Mouse (Mus musculus) stomach, embryonic 15.5 days (tissue): ENCODE results near the gene Dbh. TPM values are rescaled to one million over a fixed set of nuclear protein-coding genes. Genes with fewer than 3 reads are reported as not detected.
A peak's percentile ranks its signal among the peaks of the same experiment; 100 is the strongest.

Source experiments
- ATAC-seq: fragments of 200-750 bp; cut with Nextera tagmentation; 2 replicates; pipeline ENCODE4 v1.8.0; 2017; ENCODE audit warnings: low read depth, moderate number of reproducible peaks, moderate TSS enrichment; ENCODE audit not compliant: insufficient read depth, low FRiP score
- H3K27ac ChIP-seq: fragments of 300-500 bp; sonication (generic); 2 replicates; pipeline ENCODE4 v1.5.1; 2015; ENCODE audit warnings: mild to moderate bottlenecking, inconsistent platforms
- H3K27me3 ChIP-seq: fragments of 300-500 bp; sonication (generic); replicated peaks from 2 replicates; pipeline ENCODE4 v1.6.1; 2015; ENCODE audit warnings: inconsistent platforms
- H3K36me3 ChIP-seq: fragments of 300-500 bp; sonication (generic); 2 replicates; pipeline ENCODE4 v1.6.1; 2015; ENCODE audit warnings: inconsistent platforms
- H3K4me1 ChIP-seq: fragments of 300-500 bp; sonication (generic); 2 replicates; pipeline ENCODE4 v1.6.1; 2015; ENCODE audit warnings: inconsistent platforms
- H3K4me2 ChIP-seq: fragments of 300-500 bp; sonication (generic); 2 replicates; pipeline ENCODE4 v1.6.1; 2015; ENCODE audit warnings: mild to moderate bottlenecking, inconsistent platforms
- H3K4me3 ChIP-seq: fragments of 300-500 bp; sonication (generic); replicated peaks from 2 replicates; pipeline ENCODE4 v1.5.1; 2015; ENCODE audit warnings: inconsistent platforms
- H3K9ac ChIP-seq: fragments of 300-500 bp; sonication (generic); 2 replicates; pipeline ENCODE4 v1.6.1; 2015; ENCODE audit warnings: inconsistent platforms
- H3K9me3 ChIP-seq: fragments of 300-500 bp; sonication (generic); 2 replicates; pipeline ENCODE4 v1.6.1; 2016; ENCODE audit warnings: inconsistent platforms
- WGBS: fragments of 180-500 bp; shearing (Covaris S2); methylation state at CpG from one replicate; pipeline ENCODE4 v1.1.7; 2015; 5-methylcytosine and 5-hydroxymethylcytosine counted together
- polyA plus RNA-seq: library from polyadenylated mRNA; unstranded; fragments of >200 nt; fragmentation: Nextera tagmentation; extraction: Ambion mirVana; gene quantifications from 2 replicates; pipeline ENCODE4 v1.2.1, GENCODE M21; 2015

Dbh gene
- polyA plus RNA-seq, 1 experiment from 2014 or later, result 3.1 TPM

- H3K4me3 ChIP-seq, result no peak overlapping the region
- 84% methylated on average over 5 of the region's 5 CpGs for WGBS
Observed at GRCm38 (mm10) chr2:27207126-27207525, 42.1 kb downstream of the Dbh start.

DNA sequence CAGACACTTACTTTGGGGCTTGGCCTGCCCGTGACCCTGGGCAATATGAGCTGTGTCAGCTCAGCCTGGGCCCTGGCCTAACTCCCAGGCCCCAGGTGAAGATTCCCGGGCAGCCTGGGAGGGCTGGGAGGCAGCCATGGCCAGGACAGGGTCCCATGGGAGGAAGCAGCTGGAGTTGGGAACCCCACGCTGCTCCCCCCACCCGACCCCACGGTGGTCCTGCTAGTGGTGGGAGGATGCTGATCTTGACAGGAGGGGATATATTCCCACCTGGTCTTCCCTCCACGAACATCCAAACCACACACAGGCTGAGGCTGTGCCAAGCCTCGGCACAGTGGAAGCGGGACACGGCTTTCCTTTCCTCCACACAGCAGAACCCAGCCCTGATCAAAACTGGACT is 44.3 kb downstream of the Dbh start:
- 56% methylated on average over 9 of the region's 9 CpGs for WGBS
- peaks cover 12% of the 10 kb centered on the region; the same call in 1 of the 2 replicates for H3K4me1 ChIP-seq
- H3K4me2 ChIP-seq, result no peak overlapping the region
- no peaks in the 10 kb centered on the region for H3K27me3 ChIP-seq
- H3K27ac ChIP-seq, result no peak overlapping the region
- no peak for ATAC-seq
- no peak overlapping the region for H3K9ac ChIP-seq
- no peaks in the 10 kb centered on the region for H3K36me3 ChIP-seq
- no peaks in the 10 kb centered on the region for H3K9me3 ChIP-seq
- H3K4me3 ChIP-seq, result no peak overlapping the region

More at GRCm38 (mm10) chr2:27207126-27207525, 42.1 kb downstream of the Dbh start:
- H3K4me1 ChIP-seq, result peaks cover 12% of the 10 kb centered on the region; the same call in 1 of the 2 replicates
- no peaks in the 10 kb centered on the region for H3K27me3 ChIP-seq
- no peak for ATAC-seq
- no peaks in the 10 kb centered on the region for H3K36me3 ChIP-seq
- H3K4me2 ChIP-seq, result no peak overlapping the region
- no peak overlapping the region for H3K9ac ChIP-seq
- H3K9me3 ChIP-seq, result no peaks in the 10 kb centered on the region
- H3K27ac ChIP-seq, result no peak overlapping the region

DNA sequence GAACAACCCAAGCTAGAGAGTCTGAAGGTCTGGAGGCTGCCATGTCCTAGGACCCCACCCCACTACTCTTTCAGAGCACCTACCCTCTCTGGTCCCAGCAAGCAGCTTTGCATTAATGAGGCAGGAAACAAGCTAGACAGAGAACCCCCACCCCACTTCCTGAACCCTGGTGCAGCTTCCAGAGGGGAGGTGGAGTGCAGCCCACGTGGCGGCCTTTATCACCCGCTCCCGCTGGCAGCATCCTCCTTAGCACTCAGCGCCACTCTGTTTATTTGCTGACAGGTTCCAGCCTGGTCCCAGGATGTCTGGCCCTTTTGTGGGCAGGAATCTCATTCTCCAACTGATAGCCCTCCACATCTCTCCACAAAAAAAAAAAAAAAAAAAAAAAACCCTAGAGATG is 44.8 kb downstream of the Dbh start:
- H3K4me1 ChIP-seq, result peaks cover 12% of the 10 kb centered on the region; the same call in 1 of the 2 replicates
- 0 out of 2 replicates have a peak, but pooled peaks have one; percentile 23 for ATAC-seq
- 38% methylated on average over 5 of the region's 5 CpGs for WGBS

GRCm38 (mm10) chr2:27210255-27210654 is 45.2 kb downstream of the Dbh start:
- peaks cover 12% of the 10 kb centered on the region; the same call in 1 of the 2 replicates for H3K4me1 ChIP-seq
- WGBS, result 48% methylated on average over 7 of the region's 7 CpGs
- H3K9me3 ChIP-seq, result no peaks in the 10 kb centered on the region
- H3K4me3 ChIP-seq, result no peak overlapping the region
- no peaks in the 10 kb centered on the region for H3K27me3 ChIP-seq
- H3K36me3 ChIP-seq, result no peaks in the 10 kb centered on the region
- no peak overlapping the region for H3K9ac ChIP-seq
- no peak overlapping the region for H3K4me2 ChIP-seq
- no peak overlapping the region for H3K27ac ChIP-seq
- no peak for ATAC-seq

More for the DNA sequence above, 44.8 kb downstream of the Dbh start:
- no peak overlapping the region for H3K4me2 ChIP-seq
- H3K36me3 ChIP-seq, result no peaks in the 10 kb centered on the region
- no peaks in the 10 kb centered on the region for H3K9me3 ChIP-seq
- no peak overlapping the region for H3K9ac ChIP-seq
- H3K4me3 ChIP-seq, result no peak overlapping the region
- H3K27ac ChIP-seq, result no peak overlapping the region
- no peaks in the 10 kb centered on the region for H3K27me3 ChIP-seq

DNA sequence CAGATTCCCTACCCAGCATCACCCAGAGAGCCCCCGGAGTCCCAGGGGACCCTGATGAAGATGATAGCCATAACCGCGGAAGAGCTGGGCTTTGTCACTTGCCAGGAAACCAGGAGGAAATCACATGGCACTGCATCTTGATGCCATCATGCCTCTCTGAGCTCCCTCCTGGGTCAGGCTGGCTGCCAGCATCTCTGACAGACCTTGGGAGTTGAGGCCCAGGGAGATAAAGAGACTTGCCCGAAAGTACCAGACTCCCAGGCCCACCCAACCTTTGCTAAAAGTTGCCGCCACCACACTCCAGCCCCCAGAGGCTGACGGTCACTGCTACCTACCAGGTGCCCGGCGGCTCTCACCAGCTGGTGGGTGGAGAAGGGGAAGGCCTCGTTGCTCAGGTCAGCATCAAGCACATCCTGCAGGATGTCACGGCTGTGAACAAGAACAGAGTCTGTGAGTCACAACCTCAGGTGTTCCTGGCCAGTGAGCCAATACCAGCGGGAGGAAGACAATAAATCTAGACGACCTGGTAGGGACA is 45.7 kb downstream of the Dbh start:
- Histone ChIP-seq H3K36me3 (no peaks in the 10 kb centered on the region), H3K4me3 (no peak overlapping the region), H3K9me3 (no peaks in the 10 kb centered on the region), H3K9ac (no peak overlapping the region), H3K27me3 (no peaks in the 10 kb centered on the region), H3K4me1 (peaks cover 12% of the 10 kb centered on the region; the same call in 1 of the 2 replicates), H3K4me2 (no peak overlapping the region), H3K27ac (no peak overlapping the region)
- 78% methylated on average over 12 of the region's 12 CpGs for WGBS
- 0 out of 2 replicates have a peak, but pooled peaks have one; percentile 5 for ATAC-seq

GRCm38 (mm10) chr2:27211966-27212893 is 47.2 kb downstream of the Dbh start:
- Histone ChIP-seq H3K4me1 (0 out of 2 replicates have a peak, but pooled peaks cover under 1% of the 10 kb centered on the region), H3K27ac (no peak overlapping the region), H3K27me3 (no peaks in the 10 kb centered on the region), H3K9ac (no peak overlapping the region), H3K4me3 (no peak overlapping the region), H3K36me3 (no peaks in the 10 kb centered on the region), H3K9me3 (no peaks in the 10 kb centered on the region), H3K4me2 (no peak overlapping the region)
- ATAC-seq, result no peak
- WGBS, result 64% methylated on average over 8 of the region's 8 CpGs

DNA sequence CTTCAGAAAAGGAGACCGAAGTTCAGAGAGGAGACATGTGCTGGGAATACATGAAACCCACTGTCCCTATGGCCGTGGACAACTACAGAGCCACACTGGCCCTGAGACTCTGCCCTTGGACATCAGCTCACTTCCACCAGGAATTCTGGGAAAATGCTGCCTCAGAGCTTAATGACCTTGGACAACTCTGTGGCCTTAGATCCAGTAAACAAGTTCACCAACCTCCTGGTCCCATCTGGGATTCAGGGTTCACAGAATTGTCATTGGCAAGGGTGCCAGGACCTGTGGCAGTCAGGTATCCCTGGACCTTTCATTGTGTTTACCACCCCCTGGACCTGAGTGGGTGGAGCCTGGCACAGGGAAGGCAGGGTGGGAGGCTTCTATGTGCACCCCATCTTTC is 50.5 kb downstream of the Dbh start:
- Histone ChIP-seq H3K27ac (no peak overlapping the region), H3K27me3 (no peaks in the 10 kb centered on the region), H3K36me3 (0 out of 2 replicates have a peak, but pooled peaks cover 5% of the 10 kb centered on the region), H3K4me1 (no peaks in the 10 kb centered on the region), H3K9me3 (no peaks in the 10 kb centered on the region), H3K4me2 (no peak overlapping the region), H3K4me3 (no peak overlapping the region), H3K9ac (no peak overlapping the region)
- no peak for ATAC-seq
- WGBS, result 76% methylated on average over 2 of the region's 2 CpGs

GRCm38 (mm10) chr2:27218121-27218544 is 53.1 kb downstream of the Dbh start:
- Histone ChIP-seq H3K27me3 (no peaks in the 10 kb centered on the region), H3K4me3 (no peak overlapping the region), H3K9ac (no peak overlapping the region), H3K4me1 (no peaks in the 10 kb centered on the region), H3K27ac (no peak overlapping the region), H3K36me3 (0 out of 2 replicates have a peak, but pooled peaks cover 5% of the 10 kb centered on the region), H3K4me2 (no peak overlapping the region), H3K9me3 (no peaks in the 10 kb centered on the region)
- no peak for ATAC-seq
- 79% methylated on average over 2 of the region's 2 CpGs for WGBS

DNA sequence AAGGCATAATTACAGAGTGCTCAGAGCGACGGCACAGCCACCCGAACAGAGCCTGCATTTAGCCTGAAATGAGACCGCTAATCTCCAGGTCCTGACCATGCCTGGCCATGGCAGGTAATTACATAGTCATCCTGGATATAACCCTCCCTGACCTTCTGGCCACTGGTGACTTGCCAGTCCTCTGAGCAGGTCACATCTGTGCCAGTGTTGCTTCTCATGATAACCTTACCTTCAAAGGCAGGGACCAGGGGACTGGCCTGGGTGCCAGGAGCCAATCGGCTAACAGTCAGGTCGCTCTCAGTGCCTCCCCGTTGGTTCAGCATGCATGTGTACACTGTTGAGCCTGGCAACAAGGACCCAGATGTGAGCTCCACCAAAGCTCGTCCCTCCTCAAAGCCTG is 53.5 kb downstream of the Dbh start:
- H3K9me3 ChIP-seq, result no peaks in the 10 kb centered on the region
- H3K4me3 ChIP-seq, result no peak overlapping the region
- no peak overlapping the region for H3K9ac ChIP-seq
- H3K27ac ChIP-seq, result no peak overlapping the region
- ATAC-seq, result no peak
- H3K36me3 ChIP-seq, result 0 out of 2 replicates have a peak, but pooled peaks cover 5% of the 10 kb centered on the region
- 85% methylated on average over 8 of the region's 8 CpGs for WGBS
- no peaks in the 10 kb centered on the region for H3K27me3 ChIP-seq
- no peaks in the 10 kb centered on the region for H3K4me1 ChIP-seq
- H3K4me2 ChIP-seq, result no peak overlapping the region

- Histone ChIP-seq H3K27ac (no peak overlapping the region), H3K36me3 (0 out of 2 replicates have a peak, but pooled peaks cover 5% of the 10 kb centered on the region), H3K4me1 (no peaks in the 10 kb centered on the region), H3K4me3 (no peak overlapping the region), H3K9me3 (no peaks in the 10 kb centered on the region), H3K27me3 (no peaks in the 10 kb centered on the region), H3K9ac (no peak overlapping the region), H3K4me2 (no peak overlapping the region)
- ATAC-seq, result no peak
- WGBS, result 78% methylated on average over 7 of the region's 7 CpGs
Observed at GRCm38 (mm10) chr2:27223012-27223421, 58.0 kb downstream of the Dbh start.

DNA sequence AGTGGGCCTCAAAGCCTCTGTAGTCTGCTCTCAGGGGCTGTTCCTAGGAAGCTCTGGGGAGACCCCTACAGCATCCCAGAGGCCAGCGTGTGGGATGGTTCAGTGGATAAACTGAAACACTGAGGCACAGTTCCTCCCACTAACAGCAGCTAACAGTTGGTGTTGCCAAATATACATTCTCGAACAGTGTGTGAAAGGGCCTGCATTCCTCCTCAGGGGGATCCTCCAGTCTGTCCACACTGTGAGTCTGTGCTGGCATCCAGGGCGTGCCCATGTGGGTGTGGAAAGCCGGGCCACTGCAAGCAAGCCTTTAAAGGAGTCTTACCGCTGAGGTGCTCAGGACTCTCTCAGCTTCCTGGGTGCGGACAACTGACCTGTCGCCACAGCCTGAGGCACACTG is 61.5 kb downstream of the Dbh start:
- H3K36me3 ChIP-seq, result no peaks in the 10 kb centered on the region
- WGBS, result 55% methylated on average over 7 of the region's 7 CpGs
- H3K4me2 ChIP-seq, result no peak overlapping the region
- H3K4me1 ChIP-seq, result no peaks in the 10 kb centered on the region
- H3K9ac ChIP-seq, result no peak overlapping the region
- H3K4me3 ChIP-seq, result no peak overlapping the region
- H3K27me3 ChIP-seq, result no peaks in the 10 kb centered on the region
- no peak for ATAC-seq
- no peaks in the 10 kb centered on the region for H3K9me3 ChIP-seq
- H3K27ac ChIP-seq, result no peak overlapping the region
